Mouse (Mus musculus) heart, postnatal 4 days (tissue): ENCODE data around the gene Adam26a. TPM values are rescaled to one million over a fixed set of nuclear protein-coding genes. Genes with fewer than 3 reads are reported as not detected.
"Not testable (repeated sequence)": the region's sequence is repeated elsewhere in the genome, so short reads cannot be mapped to it uniquely, and the experiment has no call there.

Experiments used
- DNase-seq: peaks from one replicate; pipeline ENCODE4 v3.0.0; 2021
- total RNA-seq, 2 experiments: library from RNA; stranded (reverse); gene quantifications; 2 replicates each; pipeline ENCODE4 v1.2.3; 2021

Gene Adam26a
- total RNA-seq: not detected

GRCm38 (mm10) chr8:43576607-43577006, at the start of gene Adam26a:
Gene Adam26a, minus strand, starts transcription at chr8:43576707.
- DNase-seq: not testable (repeated sequence)

GRCm38 (mm10) chr8:43616046-43616445, 39.5 kb upstream of the Adam26a start:
- no peak for DNase-seq

- not testable (repeated sequence) for DNase-seq
Measured at GRCm38 (mm10) chr8:43603657-43604056, 27.1 kb upstream of the Adam26a start.

GRCm38 (mm10) chr8:43603166-43603565, 26.7 kb upstream of the Adam26a start:
- DNase-seq: not testable (repeated sequence)

- DNase-seq: not testable (repeated sequence)
Measured at GRCm38 (mm10) chr8:43528006-43528405, 48.5 kb downstream of the Adam26a start, which contains the start of gene Adam26b. Gene Adam26b, minus strand, starts transcription at chr8:43528106.

Other genes with a start within 250 kb of the Adam26a start
- gene Adam26b, start 48.6 kb downstream of the Adam26a start, total RNA-seq: not detected
- gene Gm5346, start 50.6 kb upstream of the Adam26a start, total RNA-seq: not detected
- not detected for gene Adam34, start 133.3 kb upstream of the Adam26a start, total RNA-seq